Comparison of ENCODE assay signal across 8 mouse cellular contexts in genomic region chr15:78422046-78422956, GRCm38 (mm10). TPM values are rescaled to one million over a fixed set of nuclear protein-coding genes. Genes with fewer than 3 reads are reported as not detected.
DNase-seq lines count a peak whose midpoint lies in the region; ATAC-seq and TF ChIP-seq lines count a peak whose summit lies in the region.

No protein-coding gene starts in this region.

- ATAC-seq in common myeloid progenitor, adult 5-6 weeks (replicated peaks; ENCODE audit: low read depth, poor library complexity, severe bottlenecking): peak; percentile 72
- peak; percentile 89 for ATAC-seq in monocyte, adult 5-6 weeks (replicated peaks; ENCODE audit: insufficient number of reproducible peaks, low FRiP score, low TSS enrichment, poor library complexity, severe bottlenecking)

- no peak overlapping the region for H3K4me3 ChIP-seq in kidney, adult 2 months (ENCODE audit: insufficient read depth, low read depth, low read length)

- no peaks in the 10 kb centered on the region for H3K36me3 ChIP-seq in kidney, adult 2 months (ENCODE audit: control insufficient read depth, insufficient read depth, low read length)

- H3K4me1 ChIP-seq in kidney, adult 2 months (ENCODE audit: control insufficient read depth, insufficient read depth, low read length): peaks cover 8% of the 10 kb centered on the region; the same call in 1 of the 2 replicates

- peak; percentile 85 for DNase-seq in layer of hippocampus, adult 11-12 months (ENCODE audit: low spot score)
- DNase-seq in layer of hippocampus, adult 9-10 months (ENCODE audit: low spot score): no peak
- peak; percentile 65 to 76 for DNase-seq in gastrocnemius, postnatal 36 days
- peak; percentile 83 for DNase-seq in kidney, adult 2 months
- peak; percentile 90 for DNase-seq in liver
- peak; percentile 73 to 82 for DNase-seq in spleen, postnatal 36 days (ENCODE audit: low spot score in 2 of 2)

- peak; percentile 83 for TF ChIP-seq CTCF in kidney, adult 2 months (conservative IDR thresholded peaks at IDR 0.05; ENCODE audit: insufficient read depth, insufficient read length, low read depth, low read length)

- no peak for TF ChIP-seq POLR2A in kidney, adult 2 months (IDR thresholded peaks at IDR 0.05; ENCODE audit: low read depth, low read length)

- 17% methylated on average over 16 of the region's 16 CpGs for WGBS in kidney, adult 2 months

- H3K27me3 ChIP-seq in kidney, adult 2 months (replicated peaks; ENCODE audit: control insufficient read depth, insufficient read depth, low read length): no peaks in the 10 kb centered on the region

- no peak overlapping the region for H3K27ac ChIP-seq in kidney, adult 2 months (ENCODE audit: insufficient read depth, low read depth, low read length)

- intact Hi-C loops in gastrocnemius, postnatal 36 days (cut with DNase I): loop anchor here (2.0 to 5.0 kb wide), 3 partner anchors 68 to 245 kb away; no protein-coding TSS in a partner anchor

RNA-seq across cellular contexts. Expression of gene Kctd17, which starts 6.1 kb away (rescaled TPM):
- 11.8 and 22.8 TPM in 2 replicates for total RNA-seq in common myeloid progenitor, adult 5-6 weeks (2017)
- 10 to 100 TPM; 14.2 to 15.9 TPM for total RNA-seq in gastrocnemius, postnatal 36 days (2021)
- polyA plus RNA-seq in kidney, adult 2 months (2012; rRNA removed): 163 and 184 TPM in 2 replicates
- total RNA-seq in monocyte, adult 5-6 weeks (2017): 4.6 to 6.1 TPM (median 5.0 TPM) in 3 replicates

RNA-seq across cellular contexts. Expression of gene Mpst, which starts 16.1 kb away (rescaled TPM):
- total RNA-seq in common myeloid progenitor, adult 5-6 weeks (2017): 22.9 and 45.3 TPM in 2 replicates
- 10 to 100 TPM; 55.3 to 59.5 TPM for total RNA-seq in gastrocnemius, postnatal 36 days (2021)
- 270 and 419 TPM in 2 replicates for polyA plus RNA-seq in kidney, adult 2 months (2012; rRNA removed)
- 5.8 to 10.2 TPM (median 8.7 TPM) in 3 replicates for total RNA-seq in monocyte, adult 5-6 weeks (2017)

RNA-seq across cellular contexts. Expression of gene Tst, which starts 16.6 kb away (rescaled TPM):
- 7.3 and 11.1 TPM in 2 replicates for total RNA-seq in common myeloid progenitor, adult 5-6 weeks (2017)
- 10 to 100 TPM; 22.1 to 24.1 TPM for total RNA-seq in gastrocnemius, postnatal 36 days (2021)
- 151 and 161 TPM in 2 replicates for polyA plus RNA-seq in kidney, adult 2 months (2012; rRNA removed)
- total RNA-seq in monocyte, adult 5-6 weeks (2017): 2.2 TPM in 1 of 3 replicates, not detected in the others

RNA-seq across cellular contexts. Expression of gene Tex33, which starts 26.6 kb away (rescaled TPM):
- not detected in 2 replicates for total RNA-seq in common myeloid progenitor, adult 5-6 weeks (2017)
- not detected for total RNA-seq in gastrocnemius, postnatal 36 days (2021)
- 0.41 and 0.48 TPM in 2 replicates for polyA plus RNA-seq in kidney, adult 2 months (2012; rRNA removed)
- total RNA-seq in monocyte, adult 5-6 weeks (2017): 5.0 TPM in 1 of 3 replicates, not detected in the others

RNA-seq across cellular contexts. Expression of gene Tmprss6, which starts 46.1 kb away (rescaled TPM):
- not detected in 2 replicates for total RNA-seq in common myeloid progenitor, adult 5-6 weeks (2017)
- not detected for total RNA-seq in gastrocnemius, postnatal 36 days (2021)
- polyA plus RNA-seq in kidney, adult 2 months (2012; rRNA removed): 2.7 and 5.7 TPM in 2 replicates
- 0.58 TPM in 1 of 3 replicates, not detected in the others for total RNA-seq in monocyte, adult 5-6 weeks (2017)
